Mouse (Mus musculus): ENCODE results near the gene Wdfy3.
"Not testable (repeated sequence)": the region's sequence is repeated elsewhere in the genome, so short reads cannot be mapped to it uniquely, and the experiment has no call there.

Wdfy3 gene

DNA sequence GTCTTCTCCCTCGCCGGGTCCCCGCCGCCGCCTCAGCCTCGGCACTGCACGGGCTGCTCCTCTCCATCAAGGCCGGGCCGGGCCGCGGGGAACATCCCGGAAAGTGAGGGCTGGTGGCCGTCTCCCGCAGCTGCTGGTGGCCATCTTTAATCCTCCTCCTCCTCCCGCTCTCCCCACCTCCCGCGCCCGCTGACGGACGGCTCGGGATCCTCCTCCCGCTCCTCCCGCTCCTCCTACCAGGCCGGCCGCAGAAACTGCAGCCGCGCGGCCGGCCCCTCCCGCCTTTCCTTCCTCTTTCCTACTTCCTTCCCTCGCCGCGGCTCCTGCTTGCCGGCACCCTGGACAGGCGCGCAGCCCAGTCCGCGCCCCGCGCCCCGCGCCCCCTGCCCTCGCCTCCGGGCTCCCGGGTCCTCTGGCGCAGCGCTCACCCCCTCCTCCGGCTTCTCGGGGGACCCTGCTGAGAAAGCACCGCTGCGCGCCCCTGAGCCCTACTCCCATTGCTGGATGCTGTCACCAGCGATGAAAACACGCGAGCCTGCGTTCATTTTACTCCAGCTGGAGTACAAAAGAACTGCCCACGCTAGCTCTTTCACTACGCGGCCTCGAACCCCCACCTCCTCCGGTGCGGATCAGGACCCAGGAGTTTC, at the start of gene Wdfy3:
Gene Wdfy3, minus strand, starts transcription at position 155 of the 647 bp plus-strand sequence.
- DNase-seq, result peak; percentile 87

DNA sequence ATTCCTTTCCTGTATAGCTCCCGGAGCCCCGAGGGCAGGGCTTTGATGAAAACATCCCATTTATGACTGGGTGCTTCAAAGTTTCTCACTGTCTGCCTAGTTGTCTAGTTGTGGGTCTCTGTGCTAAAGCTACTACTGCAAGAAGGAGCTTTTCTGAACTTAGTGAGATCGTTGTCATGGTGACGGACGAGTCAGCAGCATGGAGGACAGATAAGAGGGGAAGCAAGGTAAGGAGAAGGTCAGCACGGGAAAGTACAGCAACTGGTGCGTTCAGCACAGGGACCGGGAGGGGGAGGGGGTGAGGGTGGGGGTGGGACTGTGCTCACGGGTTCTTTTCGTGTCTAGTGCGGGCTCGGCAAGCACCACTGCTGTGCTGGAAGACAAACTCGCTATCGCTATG, 43.3 kb upstream of the Wdfy3 start:
- DNase-seq, result no peak

DNA sequence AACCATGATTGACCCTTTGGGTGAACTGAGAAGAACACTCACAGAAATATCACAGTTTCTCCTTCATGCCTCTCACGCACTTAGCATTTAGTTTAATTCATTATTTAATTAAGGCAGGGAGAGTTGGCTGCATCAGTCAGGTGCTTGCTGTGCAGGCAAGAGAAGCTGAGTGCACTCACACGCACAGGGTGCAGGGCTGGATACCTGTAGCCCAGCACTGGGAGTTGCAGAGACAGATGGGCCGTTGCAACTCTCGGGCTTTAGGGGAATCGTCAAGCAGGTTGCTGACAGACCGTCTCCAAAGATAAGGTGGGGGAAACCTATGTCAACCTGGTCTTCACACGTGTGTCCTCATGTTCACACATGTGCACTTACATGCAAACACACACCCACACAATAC, 42.3 kb upstream of the Wdfy3 start:
- DNase-seq, result no peak

DNA sequence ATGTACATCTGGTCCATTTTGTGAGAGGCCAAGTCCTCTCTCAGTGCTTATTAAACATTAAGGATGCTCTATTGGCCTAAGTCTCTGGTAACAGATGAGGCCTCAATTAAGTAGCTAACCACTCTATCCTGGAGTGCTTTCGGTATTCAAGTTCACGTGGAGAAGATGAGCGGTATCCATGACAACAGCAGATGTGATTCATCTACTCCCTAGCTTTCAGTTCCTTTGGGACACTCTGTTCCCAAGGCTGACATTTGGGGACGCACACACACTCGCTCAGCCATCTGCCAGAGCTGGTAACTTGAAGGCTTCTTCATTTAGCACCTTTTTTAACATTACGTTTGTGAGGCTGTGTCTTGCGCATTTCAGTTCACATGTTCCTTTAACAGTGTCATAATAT, 40.3 kb upstream of the Wdfy3 start:
- DNase-seq, result no peak

DNA sequence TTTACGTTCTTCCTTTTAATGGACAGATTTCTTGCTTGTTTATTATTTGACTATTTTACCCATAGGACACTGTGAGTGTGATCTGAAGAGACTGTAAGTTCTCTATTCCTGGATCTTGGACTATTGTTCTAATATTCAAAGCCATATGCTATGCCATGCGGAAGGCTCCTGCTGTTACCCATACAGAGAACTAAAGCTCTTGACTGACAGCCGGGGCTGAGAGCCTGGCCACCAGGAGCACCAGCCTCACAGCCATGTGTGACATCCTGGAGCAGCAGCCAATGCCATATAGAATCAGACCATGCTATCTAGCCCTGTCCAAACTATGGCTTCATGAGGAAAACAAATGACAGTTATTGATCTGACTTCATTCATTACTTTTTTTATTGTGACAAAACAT, 36.2 kb upstream of the Wdfy3 start:
- no peak for DNase-seq

DNA sequence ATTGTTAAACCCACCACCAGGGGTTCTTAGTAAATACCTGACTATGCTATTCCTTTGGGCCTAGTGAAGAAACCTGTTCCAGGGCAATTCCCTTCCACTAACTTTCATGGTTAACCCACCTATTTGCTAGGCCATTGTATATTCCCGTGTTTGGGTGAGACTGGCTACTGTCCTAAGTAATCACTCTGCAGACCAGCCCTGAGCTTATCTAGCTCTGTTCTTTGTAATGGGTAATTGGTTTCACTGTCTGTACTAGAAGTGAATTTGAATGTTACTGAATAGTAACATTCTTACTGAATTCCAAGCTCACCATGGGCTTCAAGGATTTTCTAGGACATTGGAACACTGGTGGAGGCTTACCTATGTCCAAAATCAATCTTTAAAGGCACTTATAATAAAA, 32.1 kb upstream of the Wdfy3 start:
- DNase-seq, result not testable (repeated sequence)

DNA sequence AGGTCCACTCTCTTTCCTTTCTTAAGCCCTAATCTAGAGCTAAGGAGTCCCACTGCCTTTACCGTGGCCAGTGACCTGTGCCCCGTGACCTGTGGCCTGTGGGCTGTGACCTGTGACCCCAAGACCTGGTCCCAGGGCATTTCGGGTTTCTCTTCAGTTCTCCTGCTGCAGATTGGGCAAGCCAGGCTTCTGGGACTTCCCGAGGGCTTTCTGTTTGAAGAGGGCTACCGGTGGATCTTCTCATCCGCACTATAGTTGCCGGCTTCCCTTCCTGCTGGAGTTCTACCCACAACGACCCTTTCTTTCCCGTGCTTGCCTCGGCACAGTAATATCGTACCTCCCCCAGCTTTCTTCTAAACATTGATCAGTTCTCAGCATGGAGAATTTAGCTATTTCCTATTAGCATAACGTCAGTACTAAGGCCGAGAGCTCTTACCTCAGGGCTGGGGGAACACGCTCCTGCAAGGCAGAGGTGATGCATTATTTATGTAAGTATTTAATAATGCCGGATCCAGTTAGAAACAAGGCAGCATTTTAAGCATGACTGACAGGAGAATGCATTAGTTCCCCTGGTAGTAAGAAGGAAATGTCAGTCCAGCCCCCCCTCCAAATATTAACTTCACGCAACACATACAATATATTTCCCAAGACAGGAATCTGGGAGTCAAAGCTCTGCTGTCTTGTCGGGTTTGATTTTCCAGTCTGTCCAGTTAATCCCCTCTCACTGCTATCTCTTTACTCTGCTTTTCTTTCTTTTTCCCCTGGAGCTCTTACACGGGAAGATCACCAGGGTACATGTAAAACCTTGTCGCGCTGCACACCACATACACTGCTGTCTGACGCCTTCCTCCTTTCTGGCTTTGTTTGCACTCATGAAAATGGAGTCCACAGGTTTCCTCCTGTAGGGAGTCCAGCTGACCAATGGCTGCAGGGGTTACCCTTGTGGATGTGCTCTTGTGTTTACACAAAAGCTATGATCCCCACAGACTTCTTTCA, 30.8 kb upstream of the Wdfy3 start:
- no peak for DNase-seq

DNA sequence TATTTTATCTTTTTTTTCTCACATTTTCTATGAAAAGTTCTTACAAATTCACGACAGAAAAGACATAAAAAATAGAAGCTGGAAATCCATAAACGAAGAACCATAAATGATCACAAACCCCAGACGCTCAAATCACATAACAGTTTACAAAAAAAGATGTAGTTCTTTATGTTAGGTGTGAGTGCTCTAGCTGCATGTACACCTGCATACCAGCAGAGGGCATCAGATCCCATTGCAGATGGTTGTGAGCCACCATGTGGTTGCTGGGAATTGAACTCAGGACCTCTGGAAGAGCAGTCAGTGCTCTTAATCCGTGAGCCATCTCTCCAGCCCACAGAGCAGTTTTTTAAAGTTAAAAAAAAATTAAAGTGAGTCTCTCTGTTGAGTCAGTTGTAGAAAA, 25.9 kb upstream of the Wdfy3 start:
- DNase-seq, result no peak

DNA sequence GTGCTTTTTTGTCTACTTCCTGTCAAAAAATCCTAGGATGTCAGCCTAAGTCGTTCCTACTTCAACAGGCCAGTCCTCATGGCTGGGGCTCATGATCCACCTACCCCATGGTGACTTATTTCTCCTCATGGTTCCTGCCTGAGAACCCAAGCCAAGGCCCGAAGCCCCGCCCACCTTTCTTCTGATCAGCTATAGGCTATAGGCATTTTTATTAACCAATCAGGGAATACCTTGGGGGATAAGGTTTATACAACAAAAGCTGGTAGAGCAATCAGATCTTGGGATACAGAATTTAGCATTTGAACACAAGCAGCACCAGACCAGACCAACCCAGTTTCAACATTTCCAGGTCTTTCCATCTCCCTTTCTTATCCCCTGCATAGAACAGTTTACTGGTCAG, 21.0 kb upstream of the Wdfy3 start:
- no peak for DNase-seq

DNA sequence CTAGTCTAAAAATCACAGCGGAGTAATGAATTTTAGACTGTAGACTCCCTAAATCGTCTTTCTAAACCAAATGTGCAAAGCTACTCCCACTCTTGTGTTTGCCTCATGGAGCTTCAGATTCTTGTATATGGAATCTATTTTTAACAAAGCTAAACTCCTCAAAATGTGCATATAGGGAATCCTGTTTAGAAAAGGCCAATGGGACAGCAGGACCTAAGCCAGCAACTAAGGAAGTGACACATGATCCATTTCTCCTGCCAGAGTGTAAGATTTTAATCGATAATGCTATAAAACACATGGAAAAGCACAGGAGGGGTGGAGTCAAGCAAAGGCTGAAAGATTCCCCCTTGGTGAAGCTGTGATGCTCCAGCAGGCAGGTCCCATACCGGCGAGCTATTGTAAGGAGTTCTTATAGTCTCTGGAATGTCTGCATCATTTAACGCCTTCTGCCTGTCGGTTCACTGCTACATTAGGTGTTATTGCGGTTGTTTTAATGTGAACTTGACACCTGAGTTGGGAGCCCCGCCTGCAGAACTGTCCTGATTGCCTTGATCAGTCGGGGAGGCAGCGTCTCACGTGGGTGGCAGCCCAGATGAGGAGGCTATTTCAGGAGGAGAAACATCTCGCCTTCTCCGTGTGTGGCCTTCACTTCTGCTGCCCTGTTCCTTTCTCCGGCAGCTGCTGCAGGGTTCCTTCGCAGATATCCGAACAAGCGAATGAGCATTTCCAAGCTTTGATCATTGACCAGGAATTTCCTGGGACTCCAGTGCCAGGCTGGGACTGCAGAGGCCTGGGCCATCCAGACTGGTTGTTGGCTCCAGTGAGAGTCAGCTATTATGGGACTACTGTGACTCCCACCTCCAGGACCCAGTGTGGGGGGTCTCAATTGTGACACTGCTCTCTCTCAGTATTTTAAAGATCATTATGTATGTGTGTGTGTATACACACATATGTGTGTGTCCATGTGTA, 15.3 kb upstream of the Wdfy3 start:
- no peak for DNase-seq

DNA sequence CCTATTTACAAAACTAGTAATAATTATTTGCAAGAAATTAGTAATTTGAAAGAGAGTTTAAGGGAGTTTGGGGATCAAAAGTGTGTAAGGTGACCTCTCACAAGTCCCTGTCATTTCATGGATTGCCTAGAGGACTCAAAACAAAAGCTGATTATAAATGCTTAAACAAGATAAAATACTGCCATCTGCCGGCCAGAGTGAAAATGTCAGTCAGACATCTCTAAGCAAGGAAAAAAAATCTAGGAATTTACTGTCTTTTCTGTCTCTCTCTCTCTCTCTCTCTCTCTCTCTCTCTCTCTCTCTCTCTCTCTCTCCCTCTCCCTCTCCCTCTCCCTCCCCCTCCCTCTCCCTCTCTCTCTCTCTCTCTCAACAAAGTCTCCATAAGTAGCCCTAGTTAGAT, 4.4 kb upstream of the Wdfy3 start:
- no peak for DNase-seq

DNA sequence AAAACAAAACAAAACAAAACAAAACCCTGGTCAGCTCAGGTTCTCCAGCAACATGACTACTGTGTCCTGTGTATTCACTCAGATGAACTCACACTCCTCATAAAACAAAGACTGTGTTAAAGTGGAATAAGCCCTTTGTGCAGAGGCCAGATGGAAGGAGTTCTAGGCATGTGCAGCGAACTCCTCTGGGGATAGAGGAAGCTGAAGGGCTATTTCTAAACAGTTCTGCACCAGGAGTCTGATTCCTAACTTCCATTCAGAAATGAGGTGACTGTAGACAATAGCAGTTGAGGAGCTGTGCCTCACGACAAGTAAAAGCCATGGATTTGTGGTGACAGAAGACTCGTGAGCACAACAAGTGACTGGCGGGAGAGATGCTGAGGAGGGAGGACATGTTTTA, 2.3 kb upstream of the Wdfy3 start:
- no peak for DNase-seq

DNA sequence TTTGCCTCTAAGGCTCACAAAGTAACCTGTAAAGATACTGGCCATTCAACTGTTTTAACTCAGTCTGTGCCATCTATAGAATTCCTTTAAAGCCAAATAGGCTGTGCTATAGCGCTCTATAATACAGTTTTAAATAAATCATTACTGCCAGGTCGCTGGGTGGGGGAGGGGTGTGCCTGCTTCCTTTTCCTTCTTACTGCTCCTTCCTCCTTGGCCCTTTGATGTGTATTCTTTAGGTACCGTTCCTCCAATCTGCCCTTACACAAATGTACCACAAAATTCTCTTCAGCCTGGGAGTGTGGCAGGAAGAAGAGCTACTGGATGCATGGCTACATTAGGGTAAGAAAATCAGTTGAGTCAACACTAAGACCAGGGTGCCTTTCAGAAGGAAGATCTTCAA, 1.5 kb upstream of the Wdfy3 start:
- no peak for DNase-seq

DNA sequence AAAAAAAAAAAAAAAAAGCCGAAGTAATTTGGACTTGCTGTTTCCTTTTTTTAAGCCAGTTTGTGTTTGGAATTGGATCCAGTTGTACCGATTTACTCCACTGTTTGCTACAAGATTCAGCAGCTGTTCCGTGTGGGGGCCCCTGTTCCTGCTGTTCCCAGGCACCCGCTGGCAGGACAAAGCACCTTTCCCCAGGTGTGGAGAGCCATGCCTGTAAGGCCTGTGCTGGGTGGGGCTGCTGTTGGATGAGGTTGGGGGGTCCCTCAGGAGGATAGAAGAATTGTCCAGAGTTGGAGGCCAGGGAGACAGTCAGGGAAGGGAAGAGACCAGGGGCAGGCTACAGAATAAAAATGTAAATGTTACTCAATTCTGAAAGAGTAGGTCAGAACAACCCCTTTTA, 1.1 kb upstream of the Wdfy3 start:
- DNase-seq, result no peak

DNA sequence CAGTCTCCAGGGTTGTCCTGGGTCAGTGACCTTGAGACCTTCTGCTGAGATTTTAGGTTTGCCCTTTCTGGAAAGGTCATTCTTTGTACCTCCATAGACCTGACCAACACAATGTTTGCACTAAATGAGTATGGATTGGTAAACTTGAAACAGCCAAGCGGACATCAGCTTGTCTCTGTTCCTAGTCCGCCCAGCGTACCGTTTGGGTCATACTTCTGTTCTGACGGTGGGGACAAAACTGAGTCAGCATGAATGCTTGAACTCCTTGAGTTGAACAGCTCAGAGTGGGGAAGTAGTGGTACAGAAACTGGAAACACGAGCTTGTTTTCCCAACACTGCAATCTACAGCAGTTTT, 670 bp upstream of the Wdfy3 start:
- no peak for DNase-seq

DNA sequence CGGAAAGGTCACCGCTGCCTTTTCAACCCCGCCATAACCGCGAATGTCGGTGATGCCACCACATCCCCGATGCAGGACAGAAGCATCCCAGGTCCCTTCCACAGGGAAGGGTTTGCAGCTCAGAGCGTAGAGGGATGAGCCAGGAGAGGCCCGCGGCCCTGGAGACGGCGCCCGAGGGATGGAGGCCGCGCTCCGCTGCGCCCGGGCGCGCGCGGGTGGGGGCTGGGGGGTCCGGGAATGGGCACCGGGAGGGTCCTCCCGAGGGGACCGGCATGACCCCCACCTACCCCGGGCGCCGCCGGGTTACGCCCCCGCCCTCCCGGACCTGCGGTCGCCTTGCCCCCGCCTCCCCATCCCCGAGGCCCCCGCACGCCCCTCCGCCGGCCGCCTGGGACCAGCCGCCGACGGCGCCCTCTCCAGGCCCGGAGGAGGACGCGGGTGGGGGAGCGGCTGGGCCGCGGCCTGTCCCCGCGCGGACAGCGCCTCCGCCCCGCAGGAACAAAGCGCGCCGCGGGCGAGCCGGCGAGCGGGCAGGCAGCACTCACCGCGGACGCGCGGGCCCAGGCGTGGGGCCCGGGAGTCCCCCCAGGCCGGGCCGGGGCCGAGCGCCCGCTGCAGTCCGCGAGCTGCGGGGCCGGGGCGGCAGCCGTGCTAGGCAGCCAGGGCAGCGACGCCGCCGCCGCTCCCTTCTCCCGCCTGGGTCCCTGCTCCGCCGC, 512 bp downstream of the Wdfy3 start:
- no peak for DNase-seq

DNA sequence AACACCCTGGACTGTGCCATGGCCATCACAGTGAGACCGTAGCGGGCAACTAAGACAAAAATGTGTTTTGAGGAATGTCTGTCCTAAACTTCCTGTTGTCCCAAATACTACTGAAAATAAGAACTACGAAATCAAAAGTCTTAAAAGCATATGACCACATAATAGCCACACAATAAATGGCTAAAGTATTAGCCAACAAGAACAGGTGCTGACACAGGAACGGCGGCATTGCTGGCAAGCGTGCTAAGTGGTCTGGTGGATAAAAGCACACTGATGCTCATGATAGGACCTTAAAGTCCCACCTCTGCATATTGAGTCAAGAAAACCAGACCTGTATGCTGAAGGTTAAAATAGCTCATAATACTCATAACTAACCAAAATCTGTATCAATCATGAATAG, 3.3 kb downstream of the Wdfy3 start:
- DNase-seq, result no peak

DNA sequence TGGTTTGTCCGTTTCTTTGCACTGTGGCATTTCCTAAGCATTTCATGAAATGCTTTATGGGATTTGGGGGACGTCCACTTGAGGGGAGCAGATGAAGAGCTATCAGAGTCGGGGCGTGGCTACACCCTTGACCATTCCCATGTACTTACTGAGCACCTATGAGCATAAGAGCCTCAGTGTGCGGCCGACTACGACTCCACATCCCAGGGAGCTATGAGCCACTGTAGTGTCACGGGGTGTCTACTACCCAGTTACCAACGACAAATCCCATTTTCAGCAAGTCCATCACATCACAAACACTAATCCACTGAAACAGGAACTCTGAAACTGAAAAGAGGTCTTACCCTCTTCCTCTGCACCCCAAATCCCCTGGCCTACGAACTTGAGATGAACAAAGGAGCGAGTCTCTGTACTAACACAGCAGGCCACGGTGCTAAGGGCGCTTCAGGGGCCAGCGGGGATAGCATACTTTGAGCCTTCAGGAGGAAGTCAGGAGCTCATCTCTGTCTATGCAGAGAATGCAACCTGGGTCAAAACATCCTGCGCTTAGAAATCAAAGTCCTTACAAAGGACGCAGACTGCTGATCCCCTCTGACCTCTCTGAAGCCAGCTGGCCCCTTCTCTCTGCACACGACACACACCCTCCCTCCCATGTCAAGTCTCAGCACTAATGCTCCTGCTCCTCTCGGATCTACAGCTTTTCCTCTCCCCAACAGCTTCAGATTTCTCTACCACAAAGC, 6.5 kb downstream of the Wdfy3 start:
- DNase-seq, result no peak

DNA sequence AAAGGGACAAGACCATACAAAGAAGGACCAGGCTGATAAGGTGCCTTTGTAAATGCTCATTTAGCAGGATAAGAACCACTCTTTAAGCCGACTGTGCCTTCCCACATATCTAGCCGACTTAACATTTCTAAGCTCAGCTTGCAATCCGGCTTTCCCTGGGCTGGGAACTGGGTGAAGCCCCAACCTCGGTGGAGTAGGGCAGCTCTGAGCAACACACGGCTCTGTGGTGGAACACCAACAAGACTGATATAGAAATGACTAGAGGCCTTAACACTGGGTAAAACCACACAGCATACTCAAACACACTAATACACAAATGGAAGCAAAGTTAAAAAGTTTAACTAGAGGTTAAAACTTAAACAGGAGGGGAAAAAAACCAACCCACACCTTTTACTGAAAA, 7.9 kb downstream of the Wdfy3 start:
- DNase-seq, result no peak

DNA sequence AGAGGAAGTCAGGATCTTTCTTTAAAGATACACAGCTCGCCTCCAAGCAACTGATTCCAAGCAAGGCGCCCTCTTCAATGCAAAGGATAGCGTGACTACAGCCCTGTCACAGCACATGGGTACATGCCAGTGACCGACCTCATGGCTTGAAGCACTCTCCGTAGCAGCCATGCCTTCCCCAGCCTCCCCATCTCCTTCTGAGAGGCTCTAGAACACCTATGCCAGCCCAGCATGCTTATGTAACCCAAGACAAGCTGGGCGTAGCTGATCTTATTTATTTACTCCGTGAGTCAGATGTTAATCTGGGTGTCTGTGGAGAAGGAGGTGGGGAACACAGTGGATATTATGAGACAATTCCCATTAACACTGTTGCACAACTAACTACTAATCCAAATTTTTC, 13.8 kb downstream of the Wdfy3 start:
- no peak for DNase-seq

DNA sequence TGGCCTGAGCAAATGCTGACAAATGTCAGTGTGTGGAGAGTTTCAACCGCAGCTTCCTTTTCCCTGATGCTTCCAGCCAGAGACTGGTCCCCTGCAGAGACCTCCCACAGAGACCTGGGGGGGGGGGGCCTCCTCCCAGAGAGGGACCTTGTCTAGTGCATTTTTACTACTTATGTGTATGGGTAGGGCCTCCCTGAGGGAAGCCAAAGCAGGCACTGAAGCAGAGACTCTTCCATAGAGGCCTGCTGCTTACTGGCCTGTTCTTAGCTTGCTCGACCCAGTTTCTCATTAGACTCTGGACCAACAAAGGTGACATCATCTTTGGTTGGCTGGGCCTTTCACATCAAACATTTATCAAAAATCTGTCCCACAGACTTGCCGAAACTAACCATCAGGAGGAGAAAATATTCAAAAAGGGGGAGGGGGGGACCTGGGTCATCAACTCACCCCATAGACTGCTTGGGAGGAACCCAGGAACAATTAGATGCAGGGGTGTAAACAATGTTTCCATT, 14.5 kb downstream of the Wdfy3 start:
- DNase-seq, result peak; percentile 62

Measured in kidney, adult 11 months (tissue).